Mouse (Mus musculus) hindbrain, postnatal 0 days (tissue): ENCODE results near the gene Hoga1. TPM values are rescaled to one million over a fixed set of nuclear protein-coding genes. Genes with fewer than 3 reads are reported as not detected.
"Not testable (repeated sequence)": the region's sequence is repeated elsewhere in the genome, so short reads cannot be mapped to it uniquely, and the experiment has no call there.

Experiments
- ATAC-seq: fragments of 200-750 bp; cut with Nextera tagmentation; 2 replicates; pipeline ENCODE4 v1.8.0; 2017; ENCODE audit warnings: mild to moderate bottlenecking, moderate TSS enrichment, moderate library complexity
- DNase-seq: peaks from one replicate; pipeline ENCODE4 v3.0.0-alpha.2; 2015; ENCODE audit warnings: low spot score
- H3K27ac ChIP-seq: fragments of 300-500 bp; sonication (generic); 2 replicates; pipeline ENCODE4 v1.5.1; 2014; ENCODE audit warnings: mild to moderate bottlenecking
- H3K27me3 ChIP-seq: fragments of 300-500 bp; sonication (generic); 2 replicates; pipeline ENCODE4 v1.6.1; 2014; ENCODE audit warnings: low read length, mixed read lengths; ENCODE audit not compliant: insufficient read depth
- H3K36me3 ChIP-seq: fragments of 300-500 bp; sonication (generic); 2 replicates; pipeline ENCODE4 v1.6.1; 2014; ENCODE audit warnings: low read length, mixed read lengths; ENCODE audit not compliant: insufficient read depth
- H3K4me1 ChIP-seq: fragments of 300-500 bp; sonication (generic); 2 replicates; pipeline ENCODE4 v1.6.1; 2014; ENCODE audit warnings: antibody characterized with exemption, low read length, mixed read lengths; ENCODE audit not compliant: insufficient read depth
- H3K4me2 ChIP-seq: fragments of 300-500 bp; sonication (generic); 2 replicates; pipeline ENCODE4 v1.6.1; 2014; ENCODE audit warnings: low read depth, mild to moderate bottlenecking, low read length, moderate library complexity, mixed read lengths
- H3K4me3 ChIP-seq: fragments of 300-500 bp; sonication (generic); 2 replicates; pipeline ENCODE4 v1.5.1; 2014; ENCODE audit warnings: low read length
- H3K9ac ChIP-seq: fragments of 300-500 bp; sonication (generic); replicated peaks from 2 replicates; pipeline ENCODE4 v1.6.1; 2014; ENCODE audit warnings: mild to moderate bottlenecking, low read length, moderate library complexity, mixed read lengths
- H3K9me3 ChIP-seq: fragments of 300-500 bp; sonication (generic); 2 replicates; pipeline ENCODE4 v1.6.1; 2016; ENCODE audit warnings: low read length, mixed read lengths
- CTCF ChIP-seq: IDR thresholded peaks from 2 replicates; pipeline ENCODE4 v1.5.1; 2016; ENCODE audit warnings: antibody characterized with exemption, control low read depth, low read depth
- WGBS: fragments of 180-500 bp; shearing (Covaris S2); extraction: QIAGEN DNeasy Blood & Tissue Kit; methylation state at CpG from one replicate; pipeline ENCODE4 v1.1.7; 2014; 5-methylcytosine and 5-hydroxymethylcytosine counted together
- polyA plus RNA-seq: library from polyadenylated mRNA; unstranded; fragments of >200 nt; fragmentation: Nextera tagmentation; extraction: Ambion mirVana; gene quantifications from 2 replicates; pipeline ENCODE4 v1.2.1, GENCODE M21; 2015
- total RNA-seq: library from RNA; depleted of rRNA; stranded (reverse); fragments of >200 nt; gene quantifications from 2 replicates; pipeline ENCODE4 v1.2.3, GENCODE M21; 2014

The Hoga1 gene
- total and polyA plus RNA-seq, 2 experiments from 2014 or later = 3.6 to 3.9 TPM

- 96% methylated on average over 12 of the region's 12 CpGs for WGBS
- Histone ChIP-seq H3K27me3 (no peaks in the 10 kb centered on the region), H3K9me3 (no peaks in the 10 kb centered on the region), H3K27ac (no peak overlapping the region), H3K4me2 (no peak overlapping the region), H3K9ac (no peak overlapping the region), H3K36me3 (peaks cover 26% of the 10 kb centered on the region), H3K4me1 (no peaks in the 10 kb centered on the region), H3K4me3 (no peak overlapping the region)
- TF ChIP-seq CTCF = no peak
- ATAC-seq = no peak
- no peak for DNase-seq
Observed at GRCm38 (mm10) chr19:42079006-42079405, 33.6 kb downstream of the Hoga1 start.

GRCm38 (mm10) chr19:42079950-42080349, 34.5 kb downstream of the Hoga1 start:
- peaks cover 20% of the 10 kb centered on the region for H3K36me3 ChIP-seq
- no peak overlapping the region for H3K4me3 ChIP-seq
- no peak overlapping the region for H3K9ac ChIP-seq
- H3K27me3 ChIP-seq = no peaks in the 10 kb centered on the region
- 76% methylated on average over 5 of the region's 5 CpGs for WGBS
- TF ChIP-seq CTCF = no peak
- no peak for ATAC-seq
- no peak overlapping the region for H3K4me2 ChIP-seq
- H3K27ac ChIP-seq = no peak overlapping the region
- no peaks in the 10 kb centered on the region for H3K4me1 ChIP-seq
- no peaks in the 10 kb centered on the region for H3K9me3 ChIP-seq
- no peak for DNase-seq

GRCm38 (mm10) chr19:42080469-42080868, 35.1 kb downstream of the Hoga1 start:
- TF ChIP-seq CTCF = no peak
- no peak overlapping the region for H3K9ac ChIP-seq
- no peak overlapping the region for H3K27ac ChIP-seq
- DNase-seq = no peak
- H3K4me3 ChIP-seq = no peak overlapping the region
- ATAC-seq = no peak
- H3K9me3 ChIP-seq = no peaks in the 10 kb centered on the region
- no peak overlapping the region for H3K4me2 ChIP-seq
- H3K27me3 ChIP-seq = no peaks in the 10 kb centered on the region
- 68% methylated on average over 11 of the region's 11 CpGs for WGBS
- H3K4me1 ChIP-seq = no peaks in the 10 kb centered on the region
- peaks cover 16% of the 10 kb centered on the region; the same call in 1 of the 2 replicates for H3K36me3 ChIP-seq

- H3K9me3 ChIP-seq, H3K9ac ChIP-seq, H3K4me2 ChIP-seq, H3K4me3 ChIP-seq, DNase-seq, H3K27me3 ChIP-seq, H3K27ac ChIP-seq, H3K36me3 ChIP-seq, H3K4me1 ChIP-seq, ATAC-seq: not testable (repeated sequence)
- 96% methylated on average over 5 of the region's 5 CpGs for WGBS
Observed at GRCm38 (mm10) chr19:42081613-42082012, 36.2 kb downstream of the Hoga1 start.

GRCm38 (mm10) chr19:42085690-42086089, 40.3 kb downstream of the Hoga1 start:
- Histone ChIP-seq H3K27ac (peak overlapping the region; percentile 72; the same call in 1 of the 2 replicates), H3K4me1 (peaks cover 5% of the 10 kb centered on the region; the same call in 1 of the 2 replicates), H3K4me2 (peak overlapping the region; percentile 86), H3K27me3 (no peaks in the 10 kb centered on the region), H3K9me3 (no peaks in the 10 kb centered on the region), H3K9ac (peak overlapping the region; percentile 71), H3K36me3 (no peaks in the 10 kb centered on the region), H3K4me3 (peak overlapping the region; percentile 58)
- 7% methylated on average over 10 of the region's 10 CpGs for WGBS
- no peak for TF ChIP-seq CTCF
- DNase-seq (peak; percentile 5), ATAC-seq (no peak)

GRCm38 (mm10) chr19:42086166-42086565, 40.8 kb downstream of the Hoga1 start, which contains the start of gene Morn4:
TSS of gene Morn4 (minus strand) at chr19:42086357.
- H3K4me2 ChIP-seq = peak within 1 kb of the TSS; percentile 86
- WGBS = under 1% methylated on average over 21 of the region's 21 CpGs
- no peaks in the 10 kb centered on the region for H3K9me3 ChIP-seq
- DNase-seq = peak; percentile 96
- H3K27me3 ChIP-seq = no peaks in the 10 kb centered on the region
- H3K9ac ChIP-seq = peak within 1 kb of the TSS; percentile 71
- ATAC-seq = peak; percentile 87
- peak within 1 kb of the TSS; percentile 72; the same call in 1 of the 2 replicates for H3K27ac ChIP-seq
- peaks cover 6% of the 10 kb centered on the region for H3K4me1 ChIP-seq
- H3K36me3 ChIP-seq = no peaks in the 10 kb centered on the region
- H3K4me3 ChIP-seq = peak within 1 kb of the TSS; percentile 58
- TF ChIP-seq CTCF = no peak

GRCm38 (mm10) chr19:42089103-42089747, 43.8 kb downstream of the Hoga1 start:
- H3K4me3 ChIP-seq = peak overlapping the region; percentile 85
- 0 out of 2 replicates have a peak, but pooled peaks have one; percentile 5 for TF ChIP-seq CTCF
- no peak overlapping the region for H3K9ac ChIP-seq
- peaks cover 10% of the 10 kb centered on the region for H3K4me1 ChIP-seq
- DNase-seq (peak; percentile 62), ATAC-seq (no peak)
- no peaks in the 10 kb centered on the region for H3K36me3 ChIP-seq
- H3K27me3 ChIP-seq = no peaks in the 10 kb centered on the region
- 20% methylated on average over 14 of the region's 14 CpGs for WGBS
- no peaks in the 10 kb centered on the region for H3K9me3 ChIP-seq
- H3K4me2 ChIP-seq = peak overlapping the region; percentile 63
- H3K27ac ChIP-seq = peak overlapping the region; percentile 75
